Mouse (Mus musculus): ENCODE measurements at regions not wholly inside any gene's neighbourhood (a gene's known extent, or its start where the extent isn't known, plus 50 kb on each side); places are given as distances from the start of the nearest gene placed in this dataset.

GRCm38 (mm10) chr6:117114859-117115258, 53.5 kb upstream of the Cxcl12 start:
- CTCF ChIA-PET = no interaction called here

- CTCF ChIA-PET = no interaction called here
These were observed 50.3 kb upstream of the Cxcl12 start for GRCm38 (mm10) chr6:117118081-117118480.
